Mouse (Mus musculus) lung, embryonic 14.5 days (tissue): ENCODE data around the gene Tenm4. TPM values are rescaled to one million over a fixed set of nuclear protein-coding genes. Genes with fewer than 3 reads are reported as not detected.
A peak's percentile ranks its signal among the peaks of the same experiment; 100 is the strongest.

Source experiments
- ATAC-seq: fragments of 200-750 bp; cut with Nextera tagmentation; 2 replicates; pipeline ENCODE4 v1.8.0; 2017; ENCODE audit warnings: mild to moderate bottlenecking, moderate TSS enrichment, moderate library complexity; ENCODE audit not compliant: insufficient read depth
- DNase-seq: peaks from one replicate; pipeline ENCODE4 v3.0.0-alpha.2; 2015
- H3K27ac ChIP-seq: fragments of 300-500 bp; sonication (generic); 2 replicates; pipeline ENCODE4 v1.5.1; 2014; ENCODE audit warnings: low read depth, mild to moderate bottlenecking, moderate library complexity
- H3K27me3 ChIP-seq: fragments of 300-500 bp; sonication (generic); 2 replicates; pipeline ENCODE4 v1.6.1; 2014; ENCODE audit warnings: low read length, control low read depth; ENCODE audit not compliant: insufficient read depth
- H3K36me3 ChIP-seq: fragments of 300-500 bp; sonication (generic); 2 replicates; pipeline ENCODE4 v1.6.1; 2014; ENCODE audit warnings: control low read depth; ENCODE audit not compliant: insufficient read depth
- H3K4me1 ChIP-seq: fragments of 300-500 bp; sonication (generic); 2 replicates; pipeline ENCODE4 v1.6.1; 2014; ENCODE audit warnings: antibody characterized with exemption, control low read depth; ENCODE audit not compliant: insufficient read depth
- H3K4me2 ChIP-seq: fragments of 300-500 bp; sonication (generic); 2 replicates; pipeline ENCODE4 v1.6.1; 2014; ENCODE audit warnings: mild to moderate bottlenecking
- H3K4me3 ChIP-seq: fragments of 300-500 bp; sonication (generic); 2 replicates; pipeline ENCODE4 v1.5.1; 2014; ENCODE audit warnings: low read depth, low read length
- H3K9ac ChIP-seq: fragments of 300-500 bp; sonication (generic); 2 replicates; pipeline ENCODE4 v1.6.1; 2014
- H3K9me3 ChIP-seq: fragments of 300-500 bp; sonication (generic); 2 replicates; pipeline ENCODE4 v1.6.1; 2016; ENCODE audit warnings: low read depth, low read length, control low read depth
- CTCF ChIP-seq: IDR thresholded peaks from 2 replicates; pipeline ENCODE4 v1.5.1; 2016; ENCODE audit warnings: antibody characterized with exemption, low read depth
- WGBS: fragments of 180-500 bp; shearing (Covaris S2); extraction: QIAGEN DNeasy Blood & Tissue Kit; methylation state at CpG from one replicate; pipeline ENCODE4 v1.1.7; 2014; 5-methylcytosine and 5-hydroxymethylcytosine counted together
- microRNA counts: library from miRNA; unstranded; fragments of <30 nt; microRNA quantifications from one replicate; lab custom pipeline; 2016
- microRNA-seq: library from miRNA; unstranded; fragments of <30 nt; microRNA quantifications from one replicate; pipeline ENCODE4, GENCODE M21; 2016; ENCODE audit warnings: borderline number of aligned reads
- polyA plus RNA-seq: library from polyadenylated mRNA; unstranded; fragments of >200 nt; fragmentation: Nextera tagmentation; extraction: Ambion mirVana; gene quantifications from 2 replicates; pipeline ENCODE4 v1.2.1, GENCODE M21; 2014

The Tenm4 gene
- polyA plus RNA-seq, 1 experiment from 2014 or later, result 24.9 TPM

GRCm38 (mm10) chr7:96951281-96952051, 780.4 kb downstream of the Tenm4 start, which contains the start of gene Nars2:
Gene Nars2, plus strand, starts transcription at chr7:96951505.
- Histone ChIP-seq H3K9ac (peak within 1 kb of the TSS; percentile 85), H3K4me1 (peaks cover 9% of the 10 kb centered on the region), H3K9me3 (no peaks in the 10 kb centered on the region), H3K4me2 (peak within 1 kb of the TSS; percentile 81), H3K27ac (peak within 1 kb of the TSS; percentile 91), H3K36me3 (no peaks in the 10 kb centered on the region), H3K4me3 (peak within 1 kb of the TSS; percentile 88), H3K27me3 (no peaks in the 10 kb centered on the region)
- peak; percentile 70 for TF ChIP-seq CTCF
- DNase-seq (peak; percentile 99), ATAC-seq (peak; percentile 100)
- WGBS, result under 1% methylated on average over 62 of the region's 62 CpGs

DNA sequence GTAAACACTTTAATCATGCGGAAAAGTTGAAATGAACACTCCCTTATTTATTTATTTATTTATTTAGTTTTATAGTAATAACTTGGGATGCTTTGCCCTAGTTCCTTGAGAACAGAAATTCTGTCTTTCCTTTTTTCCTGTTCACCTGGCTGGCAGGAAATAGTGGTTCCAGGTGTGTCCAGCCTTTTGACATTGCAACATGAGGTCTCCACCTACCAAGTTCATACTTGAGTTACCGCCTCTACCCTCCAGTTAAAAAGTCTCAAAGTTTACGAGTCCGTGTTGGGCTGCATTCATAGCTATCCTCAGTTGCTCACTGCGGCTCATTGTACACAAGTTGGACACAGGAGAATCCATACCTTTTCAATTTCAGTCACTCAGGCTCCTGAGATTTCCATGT, 781.0 kb downstream of the Tenm4 start:
- no peak for TF ChIP-seq CTCF
- peaks cover 9% of the 10 kb centered on the region for H3K4me1 ChIP-seq
- H3K4me3 ChIP-seq, result peak overlapping the region; percentile 88
- H3K36me3 ChIP-seq, result peaks cover 3% of the 10 kb centered on the region
- DNase-seq (no peak), ATAC-seq (no peak)
- WGBS, result 28% methylated on average over 5 of the region's 5 CpGs
- H3K4me2 ChIP-seq, result peak overlapping the region; percentile 81
- no peaks in the 10 kb centered on the region for H3K9me3 ChIP-seq
- no peak overlapping the region; the same call in 1 of the 2 replicates for H3K27ac ChIP-seq
- peak overlapping the region; percentile 85 for H3K9ac ChIP-seq
- H3K27me3 ChIP-seq, result no peaks in the 10 kb centered on the region

GRCm38 (mm10) chr7:96959168-96959567, 788.1 kb downstream of the Tenm4 start:
- Histone ChIP-seq H3K4me3 (no peak overlapping the region), H3K9me3 (no peaks in the 10 kb centered on the region), H3K4me2 (no peak overlapping the region), H3K9ac (no peak overlapping the region), H3K4me1 (no peaks in the 10 kb centered on the region), H3K27ac (no peak overlapping the region), H3K36me3 (peaks cover 33% of the 10 kb centered on the region), H3K27me3 (no peaks in the 10 kb centered on the region)
- no peak for ATAC-seq
- TF ChIP-seq CTCF, result no peak
- no peak for DNase-seq
- 90% methylated on average over 5 of the region's 5 CpGs for WGBS

MicroRNA genes within 50 kb of the gene (microRNA counts, 519-probe panel; counts per million panel counts)
- microRNA mmu-miR-708 (lab: Ali Mortazavi, UCI), result 2,551 counts per million, percentile 47 among the panel's probes with 10 or more counts

Small RNA genes within 50 kb of the gene (microRNA-seq; reads per million reads assigned to microRNA genes)
- gene Mir6394 (not detected), gene Mir708 (1,922 reads per million, percentile 79 among the genes with 10 or more reads in this experiment)
